Mouse (Mus musculus): ENCODE measurements around the gene Vmn1r192.
"Not testable (repeated sequence)": the region's sequence is repeated elsewhere in the genome, so short reads cannot be mapped to it uniquely, and the experiment has no call there.

Gene Vmn1r192

GRCm38 (mm10) chr13:22191041-22191440 is at the start of gene Vmn1r192:
Gene Vmn1r192 (minus strand): TSS chr13:22191141.
- no peak for DNase-seq (ENCODE audit: low spot score in 2 of 2)

- not testable (repeated sequence) for DNase-seq (ENCODE audit: low spot score in 2 of 2)
Observed at GRCm38 (mm10) chr13:22223060-22223459, 32.1 kb upstream of the Vmn1r192 start, which contains the start of gene Vmn1r193. Gene Vmn1r193 (minus strand): TSS chr13:22223160.

GRCm38 (mm10) chr13:22192756-22193155 is 1.8 kb upstream of the Vmn1r192 start:
- DNase-seq (ENCODE audit: low spot score in 2 of 2) = not testable (repeated sequence)

- no peak for DNase-seq (ENCODE audit: low spot score in 2 of 2)
Observed at GRCm38 (mm10) chr13:22190385-22190784, 556 bp downstream of the Vmn1r192 start.

GRCm38 (mm10) chr13:22189313-22189712 is 1.6 kb downstream of the Vmn1r192 start:
- no peak for DNase-seq (ENCODE audit: low spot score in 2 of 2)

GRCm38 (mm10) chr13:22183869-22184268 is 7.1 kb downstream of the Vmn1r192 start, which contains the start of gene Vmn1r191:
Gene Vmn1r191 (minus strand): TSS chr13:22183969.
- no peak for DNase-seq (ENCODE audit: low spot score in 2 of 2)

- DNase-seq (ENCODE audit: low spot score in 2 of 2) = no peak
Observed at GRCm38 (mm10) chr13:22168416-22168815, 22.5 kb downstream of the Vmn1r192 start.

GRCm38 (mm10) chr13:22136495-22137293 is 54.2 kb downstream of the Vmn1r192 start:
- DNase-seq (ENCODE audit: low spot score in 2 of 2) = not testable (repeated sequence)
